Mouse (Mus musculus) spleen, adult 2 months (tissue): ENCODE results near the gene Macrod2.

ENCODE experiments used
- CTCF ChIP-seq: fragments of 200-500 bp; IDR thresholded peaks from 2 replicates; pipeline ENCODE4 v1.5.1; 2011; ENCODE audit warnings: mild to moderate bottlenecking, inconsistent platforms; ENCODE audit not compliant: insufficient read depth, insufficient read length, insufficient replicate concordance; ENCODE audit errors: extremely low read depth
- POLR2A ChIP-seq: fragments of 200-500 bp; IDR thresholded peaks from 2 replicates; pipeline ENCODE4 v1.6.1; 2011; ENCODE audit warnings: low read depth, low read length, inconsistent platforms

- no peak for TF ChIP-seq CTCF
- TF ChIP-seq POLR2A = no peak
Observed at GRCm38 (mm10) chr2:142128109-142128508, 1733.0 kb downstream of the Macrod2 start.
